Mouse (Mus musculus) liver, embryonic 14.5 days (tissue): ENCODE measurements at regions not wholly inside any gene's neighbourhood (a gene's known extent, or its start where the extent isn't known, plus 50 kb on each side); places are given as distances from the start of the nearest gene placed in this dataset.

Experiments used
- CTCF ChIP-seq: IDR thresholded peaks from 2 replicates; pipeline ENCODE4 v1.5.1; 2016; ENCODE audit warnings: antibody characterized with exemption, low read depth, control low read depth
- EP300 ChIP-seq: IDR thresholded peaks from 2 replicates; pipeline ENCODE4 v1.6.1; 2016; ENCODE audit warnings: antibody characterized with exemption, low read depth

GRCm38 (mm10) chr10:44647021-44647420, 118.7 kb upstream of the Prdm1 start:
- TF ChIP-seq CTCF (no peak), EP300 (no peak)
